ENCODE assay signal across 13 mouse cellular contexts in genomic region chr12:116778095-116779090, GRCm38 (mm10).
DNase-seq lines count a peak whose midpoint lies in the region; ATAC-seq and TF ChIP-seq lines count a peak whose summit lies in the region.
"Had no signal": no experiment of that assay in that cellular context is flagged by ENCODE, and none has a peak within 500 bp of the region (broad histone marks: within the 10 kb centered on the region; RNA-seq: fewer than 3 reads in every experiment).

No protein-coding gene starts in this region.

- H3K9me3 ChIP-seq in forebrain, embryonic 12.5 days: no peaks in the 10 kb centered on the region
- no peaks in the 10 kb centered on the region for H3K9me3 ChIP-seq in forebrain, embryonic 10.5 days
- no peaks in the 10 kb centered on the region for H3K9me3 ChIP-seq in midbrain, embryonic 10.5 days (replicated peaks)
- no peaks in the 10 kb centered on the region for H3K9me3 ChIP-seq in midbrain, postnatal 0 days (ENCODE audit: low read length)
- no peaks in the 10 kb centered on the region for H3K9me3 ChIP-seq in hindbrain, embryonic 12.5 days (replicated peaks)
- H3K9me3 ChIP-seq in midbrain, embryonic 12.5 days: no peaks in the 10 kb centered on the region
- H3K9me3 ChIP-seq: limb, embryonic 13.5 days had no signal

- H3K4me2 ChIP-seq in forebrain, embryonic 12.5 days: no peak overlapping the region
- H3K4me2 ChIP-seq in midbrain, postnatal 0 days (ENCODE audit: low read depth, low read length, poor library complexity, severe bottlenecking): no peak overlapping the region
- no peak overlapping the region for H3K4me2 ChIP-seq in hindbrain, embryonic 12.5 days (replicated peaks)
- H3K4me2 ChIP-seq in midbrain, embryonic 12.5 days (replicated peaks): no peak overlapping the region
- H3K4me2 ChIP-seq: limb, embryonic 13.5 days; lung, embryonic 14.5 days had no signal

- H3K27ac ChIP-seq in forebrain, embryonic 12.5 days: 0 out of 2 replicates have a peak overlapping the region, but pooled peaks have one; percentile 19
- no peak overlapping the region for H3K27ac ChIP-seq in forebrain, embryonic 10.5 days
- peak overlapping the region; percentile 57; the same call in 1 of the 2 replicates for H3K27ac ChIP-seq in midbrain, embryonic 10.5 days (replicated peaks)
- no peak overlapping the region for H3K27ac ChIP-seq in midbrain, postnatal 0 days (ENCODE audit: low read depth, low read length)
- H3K27ac ChIP-seq in hindbrain, embryonic 12.5 days: peak overlapping the region; percentile 30
- H3K27ac ChIP-seq in midbrain, embryonic 12.5 days (replicated peaks): peak overlapping the region; percentile 31
- H3K27ac ChIP-seq: limb, embryonic 13.5 days had no signal

- no peak overlapping the region for H3K9ac ChIP-seq in forebrain, embryonic 12.5 days
- no peak overlapping the region for H3K9ac ChIP-seq in midbrain, postnatal 0 days (replicated peaks; ENCODE audit: low read length, poor library complexity, severe bottlenecking)
- H3K9ac ChIP-seq in hindbrain, embryonic 12.5 days: no peak overlapping the region
- H3K9ac ChIP-seq in midbrain, embryonic 12.5 days (replicated peaks): no peak overlapping the region
- H3K9ac ChIP-seq: limb, embryonic 13.5 days; lung, embryonic 14.5 days had no signal

- no peak for DNase-seq in forebrain, embryonic 10.5 days (ENCODE audit: extremely low spot score, low spot score)
- no peak for DNase-seq in midbrain, embryonic 10.5 days (ENCODE audit: low spot score)
- no peak for DNase-seq in midbrain, postnatal 0 days (ENCODE audit: low spot score)
- no peak for DNase-seq in left cerebral cortex, adult 11 months (ENCODE audit: low spot score)
- DNase-seq in adrenal gland, postnatal 25 days: no peak
- DNase-seq: adrenal gland, postnatal 14 days; cerebellum, postnatal 36 days; lung, embryonic 14.5 days had no signal

- H3K4me3 ChIP-seq in forebrain, embryonic 12.5 days (replicated peaks): no peak overlapping the region
- no peak overlapping the region for H3K4me3 ChIP-seq in forebrain, embryonic 10.5 days
- no peak overlapping the region for H3K4me3 ChIP-seq in midbrain, embryonic 10.5 days
- H3K4me3 ChIP-seq in midbrain, postnatal 0 days (ENCODE audit: low read depth, low read length): no peak overlapping the region
- no peak overlapping the region for H3K4me3 ChIP-seq in hindbrain, embryonic 12.5 days
- H3K4me3 ChIP-seq in midbrain, embryonic 12.5 days: no peak overlapping the region
- H3K4me3 ChIP-seq: limb, embryonic 13.5 days had no signal

- WGBS in forebrain, embryonic 12.5 days: 33% methylated on average over 4 of the region's 4 CpGs
- WGBS in forebrain, embryonic 10.5 days: 63% methylated on average over 4 of the region's 4 CpGs
- 63% methylated on average over 4 of the region's 4 CpGs for WGBS in midbrain, embryonic 10.5 days
- 36% methylated on average over 4 of the region's 4 CpGs for WGBS in midbrain, postnatal 0 days
- WGBS in hindbrain, embryonic 12.5 days: 43% methylated on average over 4 of the region's 4 CpGs
- 45% methylated on average over 4 of the region's 4 CpGs for WGBS in midbrain, embryonic 12.5 days

- no peak for TF ChIP-seq CTCF in midbrain, postnatal 0 days (IDR thresholded peaks at IDR 0.05)

- H3K4me1 ChIP-seq in forebrain, embryonic 12.5 days: peaks cover 13% of the 10 kb centered on the region
- H3K4me1 ChIP-seq in forebrain, embryonic 10.5 days: peaks cover 13% of the 10 kb centered on the region
- H3K4me1 ChIP-seq in midbrain, embryonic 10.5 days: peaks cover 13% of the 10 kb centered on the region
- H3K4me1 ChIP-seq in midbrain, postnatal 0 days (ENCODE audit: insufficient read depth, low read length): no peaks in the 10 kb centered on the region
- H3K4me1 ChIP-seq in hindbrain, embryonic 12.5 days: peaks cover 6% of the 10 kb centered on the region; the same call in 1 of the 2 replicates
- H3K4me1 ChIP-seq in midbrain, embryonic 12.5 days: peaks cover 12% of the 10 kb centered on the region

- H3K36me3 ChIP-seq in forebrain, embryonic 12.5 days (replicated peaks): no peaks in the 10 kb centered on the region
- H3K36me3 ChIP-seq in forebrain, embryonic 10.5 days (replicated peaks): no peaks in the 10 kb centered on the region
- no peaks in the 10 kb centered on the region for H3K36me3 ChIP-seq in midbrain, embryonic 10.5 days
- 0 out of 2 replicates have a peak, but pooled peaks cover 2% of the 10 kb centered on the region for H3K36me3 ChIP-seq in midbrain, postnatal 0 days (ENCODE audit: insufficient read depth, low read length)
- H3K36me3 ChIP-seq in hindbrain, embryonic 12.5 days: no peaks in the 10 kb centered on the region
- H3K36me3 ChIP-seq in midbrain, embryonic 12.5 days: no peaks in the 10 kb centered on the region
- H3K36me3 ChIP-seq: limb, embryonic 13.5 days had no signal

- H3K27me3 ChIP-seq in forebrain, embryonic 12.5 days: no peaks in the 10 kb centered on the region
- peaks cover 17% of the 10 kb centered on the region; the same call in 1 of the 2 replicates for H3K27me3 ChIP-seq in forebrain, embryonic 10.5 days (ENCODE audit: poor library complexity, severe bottlenecking)
- no peaks in the 10 kb centered on the region for H3K27me3 ChIP-seq in midbrain, embryonic 10.5 days (ENCODE audit: low read depth, poor library complexity, severe bottlenecking)
- H3K27me3 ChIP-seq in midbrain, postnatal 0 days (ENCODE audit: insufficient read depth, low read length): no peaks in the 10 kb centered on the region
- H3K27me3 ChIP-seq in hindbrain, embryonic 12.5 days: no peaks in the 10 kb centered on the region
- no peaks in the 10 kb centered on the region for H3K27me3 ChIP-seq in midbrain, embryonic 12.5 days
- H3K27me3 ChIP-seq: limb, embryonic 13.5 days had no signal

- ATAC-seq in forebrain, embryonic 12.5 days (ENCODE audit: low FRiP score): peak; percentile 71
- ATAC-seq in midbrain, postnatal 0 days (ENCODE audit: low FRiP score): no peak
- peak; percentile 46; the same call in 1 of the 2 replicates for ATAC-seq in hindbrain, embryonic 12.5 days (ENCODE audit: low FRiP score)
- ATAC-seq in midbrain, embryonic 12.5 days (ENCODE audit: low FRiP score, low read depth): peak; percentile 80
- ATAC-seq: intestine, embryonic 16.5 days had no signal

Comparison
In these comparisons a context has a peak if more than half of its experiments do, and no peak if none do; other contexts are left out.
1. H3K27ac ChIP-seq: peak in forebrain, embryonic 12.5 days (single experiment), midbrain, embryonic 10.5 days (single experiment), hindbrain, embryonic 12.5 days (single experiment) and midbrain, embryonic 12.5 days (single experiment); none in forebrain, embryonic 10.5 days (single experiment) and midbrain, postnatal 0 days (single experiment).